Mouse (Mus musculus): ENCODE measurements around the gene Dock9. TPM values are rescaled to one million over a fixed set of nuclear protein-coding genes. Genes with fewer than 3 reads are reported as not detected.

Dock9 gene
- polyA plus RNA-seq, 1 experiment from 2014 or later: 5.1 TPM

GRCm38 (mm10) chr14:121760403-121760802 is 37.2 kb downstream of the Dock9 start:
- no peaks in the 10 kb centered on the region for H3K36me3 ChIP-seq
- peaks cover 5% of the 10 kb centered on the region for H3K4me1 ChIP-seq (replicated peaks)
- H3K4me2 ChIP-seq: no peak overlapping the region
- 85% methylated on average over 5 of the region's 5 CpGs for WGBS
- no peak overlapping the region for H3K27ac ChIP-seq
- no peak overlapping the region for H3K4me3 ChIP-seq (replicated peaks)
- no peaks in the 10 kb centered on the region for H3K27me3 ChIP-seq
- no peak for ATAC-seq (ENCODE audit: insufficient number of reproducible peaks, insufficient read depth, low FRiP score, low TSS enrichment, low read depth)
- H3K9me3 ChIP-seq: no peaks in the 10 kb centered on the region
- no peak overlapping the region for H3K9ac ChIP-seq (replicated peaks)

- Histone ChIP-seq H3K4me3 (replicated peaks) (no peak overlapping the region), H3K27ac (no peak overlapping the region), H3K36me3 (no peaks in the 10 kb centered on the region), H3K4me1 (replicated peaks) (peaks cover 15% of the 10 kb centered on the region), H3K27me3 (peaks cover 7% of the 10 kb centered on the region; the same call in 1 of the 2 replicates), H3K9ac (replicated peaks) (no peak overlapping the region), H3K4me2 (no peak overlapping the region), H3K9me3 (no peaks in the 10 kb centered on the region)
- no peak for ATAC-seq (ENCODE audit: insufficient number of reproducible peaks, insufficient read depth, low FRiP score, low TSS enrichment, low read depth)
- 57% methylated on average over 11 of the region's 11 CpGs for WGBS
These were observed 43.5 kb downstream of the Dock9 start for GRCm38 (mm10) chr14:121754110-121754509.

GRCm38 (mm10) chr14:121752686-121753426 is 44.8 kb downstream of the Dock9 start:
- Histone ChIP-seq H3K9me3 (no peaks in the 10 kb centered on the region), H3K27ac (no peak overlapping the region), H3K4me2 (no peak overlapping the region), H3K4me3 (replicated peaks) (no peak overlapping the region), H3K4me1 (replicated peaks) (peaks cover 20% of the 10 kb centered on the region), H3K9ac (replicated peaks) (no peak overlapping the region), H3K27me3 (peaks cover 10% of the 10 kb centered on the region), H3K36me3 (no peaks in the 10 kb centered on the region)
- ATAC-seq (ENCODE audit: insufficient number of reproducible peaks, insufficient read depth, low FRiP score, low TSS enrichment, low read depth): no peak
- WGBS: 64% methylated on average over 19 of the region's 19 CpGs

- no peaks in the 10 kb centered on the region for H3K9me3 ChIP-seq
- no peak overlapping the region for H3K9ac ChIP-seq (replicated peaks)
- no peak overlapping the region for H3K4me3 ChIP-seq (replicated peaks)
- 50% methylated on average over 9 of the region's 9 CpGs for WGBS
- H3K27ac ChIP-seq: no peak overlapping the region
- peaks cover 10% of the 10 kb centered on the region for H3K27me3 ChIP-seq
- H3K4me1 ChIP-seq (replicated peaks): peaks cover 20% of the 10 kb centered on the region
- H3K36me3 ChIP-seq: no peaks in the 10 kb centered on the region
- no peak; the same call in 1 of the 2 replicates for ATAC-seq (ENCODE audit: insufficient number of reproducible peaks, insufficient read depth, low FRiP score, low TSS enrichment, low read depth)
- H3K4me2 ChIP-seq: no peak overlapping the region
These were observed 48.0 kb downstream of the Dock9 start for GRCm38 (mm10) chr14:121749606-121750005.

GRCm38 (mm10) chr14:121749084-121749483 is 48.6 kb downstream of the Dock9 start:
- no peak for ATAC-seq (ENCODE audit: insufficient number of reproducible peaks, insufficient read depth, low FRiP score, low TSS enrichment, low read depth)
- Histone ChIP-seq H3K4me3 (replicated peaks) (no peak overlapping the region), H3K36me3 (no peaks in the 10 kb centered on the region), H3K9me3 (no peaks in the 10 kb centered on the region), H3K27me3 (peaks cover 8% of the 10 kb centered on the region), H3K4me1 (replicated peaks) (peaks cover 25% of the 10 kb centered on the region), H3K4me2 (no peak overlapping the region), H3K9ac (replicated peaks) (no peak overlapping the region), H3K27ac (no peak overlapping the region)
- 71% methylated on average over 10 of the region's 10 CpGs for WGBS

GRCm38 (mm10) chr14:121747360-121747759 is 50.3 kb downstream of the Dock9 start:
- no peak overlapping the region for H3K9ac ChIP-seq (replicated peaks)
- no peaks in the 10 kb centered on the region for H3K36me3 ChIP-seq
- H3K4me1 ChIP-seq (replicated peaks): peaks cover 29% of the 10 kb centered on the region
- peaks cover 3% of the 10 kb centered on the region for H3K27me3 ChIP-seq
- no peak overlapping the region for H3K4me2 ChIP-seq
- no peak overlapping the region for H3K27ac ChIP-seq
- 83% methylated on average over 7 of the region's 7 CpGs for WGBS
- no peak overlapping the region for H3K4me3 ChIP-seq (replicated peaks)
- no peaks in the 10 kb centered on the region for H3K9me3 ChIP-seq
- no peak for ATAC-seq (ENCODE audit: insufficient number of reproducible peaks, insufficient read depth, low FRiP score, low TSS enrichment, low read depth)

GRCm38 (mm10) chr14:121743787-121744417 is 53.7 kb downstream of the Dock9 start:
- Histone ChIP-seq H3K27ac (0 out of 2 replicates have a peak overlapping the region, but pooled peaks have one; percentile 12), H3K9ac (replicated peaks) (no peak overlapping the region), H3K9me3 (no peaks in the 10 kb centered on the region), H3K4me1 (replicated peaks) (peaks cover 15% of the 10 kb centered on the region), H3K36me3 (no peaks in the 10 kb centered on the region), H3K4me2 (no peak overlapping the region), H3K4me3 (replicated peaks) (no peak overlapping the region), H3K27me3 (peaks cover 10% of the 10 kb centered on the region)
- no peak for ATAC-seq (ENCODE audit: insufficient number of reproducible peaks, insufficient read depth, low FRiP score, low TSS enrichment, low read depth)
- WGBS: 33% methylated on average over 9 of the region's 9 CpGs

GRCm38 (mm10) chr14:121738431-121739403 is 58.9 kb downstream of the Dock9 start:
- no peak overlapping the region for H3K9ac ChIP-seq (replicated peaks)
- no peak overlapping the region for H3K27ac ChIP-seq

GRCm38 (mm10) chr14:121737277-121737676 is 60.4 kb downstream of the Dock9 start:
- no peaks in the 10 kb centered on the region for H3K36me3 ChIP-seq
- no peak overlapping the region for H3K4me2 ChIP-seq
- no peaks in the 10 kb centered on the region; the same call in 1 of the 2 replicates for H3K4me1 ChIP-seq (replicated peaks)
- no peak overlapping the region for H3K27ac ChIP-seq
- 88% methylated on average over 8 of the region's 8 CpGs for WGBS
- H3K9ac ChIP-seq (replicated peaks): no peak overlapping the region
- no peak for ATAC-seq (ENCODE audit: insufficient number of reproducible peaks, insufficient read depth, low FRiP score, low TSS enrichment, low read depth)
- no peak overlapping the region for H3K4me3 ChIP-seq (replicated peaks)
- peaks cover 14% of the 10 kb centered on the region for H3K27me3 ChIP-seq
- no peaks in the 10 kb centered on the region for H3K9me3 ChIP-seq

More at GRCm38 (mm10) chr14:121738431-121739403, 58.9 kb downstream of the Dock9 start:
- H3K27me3 ChIP-seq: peaks cover 14% of the 10 kb centered on the region
- no peaks in the 10 kb centered on the region for H3K9me3 ChIP-seq
- peaks cover 3% of the 10 kb centered on the region for H3K4me1 ChIP-seq (replicated peaks)
- 72% methylated on average over 24 of the region's 24 CpGs for WGBS
- ATAC-seq (ENCODE audit: insufficient number of reproducible peaks, insufficient read depth, low FRiP score, low TSS enrichment, low read depth): no peak
- no peaks in the 10 kb centered on the region for H3K36me3 ChIP-seq
- no peak overlapping the region for H3K4me3 ChIP-seq (replicated peaks)
- H3K4me2 ChIP-seq: no peak overlapping the region

- H3K4me3 ChIP-seq (replicated peaks): no peak overlapping the region
- H3K9me3 ChIP-seq: no peaks in the 10 kb centered on the region
- H3K9ac ChIP-seq (replicated peaks): no peak overlapping the region
- no peak overlapping the region for H3K4me2 ChIP-seq
- no peak for ATAC-seq (ENCODE audit: insufficient number of reproducible peaks, insufficient read depth, low FRiP score, low TSS enrichment, low read depth)
- peaks cover 14% of the 10 kb centered on the region for H3K27me3 ChIP-seq
- WGBS: 64% methylated on average over 7 of the region's 7 CpGs
- no peaks in the 10 kb centered on the region; the same call in 1 of the 2 replicates for H3K4me1 ChIP-seq (replicated peaks)
- H3K27ac ChIP-seq: no peak overlapping the region
- no peaks in the 10 kb centered on the region for H3K36me3 ChIP-seq
These were observed 62.0 kb downstream of the Dock9 start for GRCm38 (mm10) chr14:121735678-121736077.

- H3K36me3 ChIP-seq: no peaks in the 10 kb centered on the region
- no peaks in the 10 kb centered on the region for H3K9me3 ChIP-seq
- 83% methylated on average over 7 of the region's 7 CpGs for WGBS
- H3K4me3 ChIP-seq (replicated peaks): no peak overlapping the region
- no peak overlapping the region for H3K27ac ChIP-seq
- H3K27me3 ChIP-seq: peaks cover 8% of the 10 kb centered on the region
- ATAC-seq (ENCODE audit: insufficient number of reproducible peaks, insufficient read depth, low FRiP score, low TSS enrichment, low read depth): no peak
- no peaks in the 10 kb centered on the region; the same call in 1 of the 2 replicates for H3K4me1 ChIP-seq (replicated peaks)
- no peak overlapping the region for H3K4me2 ChIP-seq
- H3K9ac ChIP-seq (replicated peaks): no peak overlapping the region
These were observed 63.4 kb downstream of the Dock9 start for GRCm38 (mm10) chr14:121734217-121734616.

Measured in limb, embryonic 12.5 days (tissue).